Mouse (Mus musculus): Measurements from ENCODE around the gene Dbx2.

Dbx2 gene

GRCm38 (mm10) chr15:95622797-95623196, 33.0 kb downstream of the Dbx2 start:
- no peak for DNase-seq (ENCODE audit: low read depth)

- DNase-seq (ENCODE audit: low read depth): no peak
Observed at GRCm38 (mm10) chr15:95612600-95612999, 43.2 kb downstream of the Dbx2 start.

GRCm38 (mm10) chr15:95601179-95601578, 54.6 kb downstream of the Dbx2 start:
- DNase-seq (ENCODE audit: low read depth): no peak

- no peak for DNase-seq (ENCODE audit: low read depth)
Observed at GRCm38 (mm10) chr15:95598630-95599029, 57.1 kb downstream of the Dbx2 start.

GRCm38 (mm10) chr15:95586906-95587305, 68.9 kb downstream of the Dbx2 start:
- DNase-seq (ENCODE audit: low read depth): no peak

GRCm38 (mm10) chr15:95584891-95585290, 70.9 kb downstream of the Dbx2 start:
- no peak for DNase-seq (ENCODE audit: low read depth)

GRCm38 (mm10) chr15:95574661-95575060, 81.1 kb downstream of the Dbx2 start:
- DNase-seq (ENCODE audit: low read depth): peak; percentile 49

Data from induced T-regulatory cell, adult 2 months (primary cell).